Mouse (Mus musculus): ENCODE data around the gene Cfap157.

GRCm38 (mm10) chr2:32824181-32824580 lies 40.0 kb upstream of the Cfap157 start:
- no peak for TF ChIP-seq POLR2A (IDR thresholded peaks at IDR 0.05; ENCODE audit: borderline replicate concordance, control insufficient read depth, low read depth, low read length)
- TF ChIP-seq CTCF (IDR thresholded peaks at IDR 0.05; ENCODE audit: control insufficient read depth, insufficient read depth, low read length): no peak

All from bone marrow, adult 2 months (tissue).